Mouse (Mus musculus) stomach, postnatal 0 days (tissue): ENCODE data around the gene Rfxank.

Experiments used
- CTCF ChIP-seq: IDR thresholded peaks from 2 replicates; pipeline ENCODE4 v1.5.1; 2016; ENCODE audit warnings: antibody characterized with exemption, low read depth, mild to moderate bottlenecking, moderate library complexity
- EP300 ChIP-seq: optimal IDR thresholded peaks from 2 replicates; pipeline ENCODE3; 2016; ENCODE audit warnings: antibody characterized with exemption

- TF ChIP-seq CTCF (no peak), EP300 (no peak)
Measured at GRCm38 (mm10) chr8:70181212-70181902, 42.4 kb upstream of the Rfxank start.
